Mouse (Mus musculus) liver, embryonic 11.5 days (tissue): ENCODE data around the gene Ptk7. TPM values are rescaled to one million over a fixed set of nuclear protein-coding genes. Genes with fewer than 3 reads are reported as not detected.
A peak's percentile ranks its signal among the peaks of the same experiment; 100 is the strongest.

ENCODE experiments used
- ATAC-seq: fragments of 200-750 bp; cut with Nextera tagmentation; replicated peaks from 2 replicates; pipeline ENCODE4 v1.8.0; 2017; ENCODE audit warnings: moderate number of reproducible peaks, mild to moderate bottlenecking, moderate TSS enrichment, moderate library complexity; ENCODE audit not compliant: low FRiP score
- DNase-seq: peaks from one replicate; pipeline ENCODE4 v3.0.0-alpha.2; 2017; ENCODE audit warnings: low spot score
- H3K27ac ChIP-seq: fragments of 300-500 bp; sonication (generic); 2 replicates; pipeline ENCODE4 v1.5.1; 2014; ENCODE audit warnings: mild to moderate bottlenecking, low read depth, low read length, control low read depth
- H3K27me3 ChIP-seq: fragments of 300-500 bp; sonication (generic); replicated peaks from 2 replicates; pipeline ENCODE4 v1.6.1; 2014; ENCODE audit warnings: low read length, mixed read lengths; ENCODE audit not compliant: control insufficient read depth, insufficient read depth
- H3K36me3 ChIP-seq: fragments of 300-500 bp; sonication (generic); 2 replicates; pipeline ENCODE4 v1.6.1; 2014; ENCODE audit warnings: mild to moderate bottlenecking, low read length, moderate library complexity, mixed read lengths; ENCODE audit not compliant: control insufficient read depth, insufficient read depth
- H3K4me1 ChIP-seq: fragments of 300-500 bp; sonication (generic); replicated peaks from 2 replicates; pipeline ENCODE4 v1.6.1; 2014; ENCODE audit warnings: low read length, mixed read lengths; ENCODE audit not compliant: control insufficient read depth, insufficient read depth
- H3K4me2 ChIP-seq: fragments of 300-500 bp; sonication (generic); 2 replicates; pipeline ENCODE4 v1.6.1; 2014; ENCODE audit warnings: mild to moderate bottlenecking, control low read depth, moderate library complexity
- H3K4me3 ChIP-seq: fragments of 300-500 bp; sonication (generic); 2 replicates; pipeline ENCODE4 v1.5.1; 2014; ENCODE audit warnings: low read depth, low read length, control low read depth
- H3K9ac ChIP-seq: fragments of 300-500 bp; sonication (generic); 2 replicates; pipeline ENCODE4 v1.6.1; 2014; ENCODE audit warnings: low read depth, low read length, control low read depth
- H3K9me3 ChIP-seq: fragments of 300-500 bp; sonication (generic); 2 replicates; pipeline ENCODE4 v1.6.1; 2016; ENCODE audit warnings: low read length, inconsistent platforms, mixed read lengths; ENCODE audit not compliant: control insufficient read depth
- WGBS: fragments of 180-500 bp; shearing (Covaris S2); extraction: QIAGEN DNeasy Blood & Tissue Kit; methylation state at CpG from one replicate; pipeline ENCODE4 v1.1.7; 2014; 5-methylcytosine and 5-hydroxymethylcytosine counted together
- polyA plus RNA-seq: library from polyadenylated mRNA; unstranded; fragments of >200 nt; fragmentation: Nextera tagmentation; extraction: Ambion mirVana; gene quantifications from 2 replicates; pipeline ENCODE4 v1.2.1, GENCODE M21; 2014

Ptk7 gene
- polyA plus RNA-seq, result 24.5 and 24.7 TPM in 2 replicates

DNA sequence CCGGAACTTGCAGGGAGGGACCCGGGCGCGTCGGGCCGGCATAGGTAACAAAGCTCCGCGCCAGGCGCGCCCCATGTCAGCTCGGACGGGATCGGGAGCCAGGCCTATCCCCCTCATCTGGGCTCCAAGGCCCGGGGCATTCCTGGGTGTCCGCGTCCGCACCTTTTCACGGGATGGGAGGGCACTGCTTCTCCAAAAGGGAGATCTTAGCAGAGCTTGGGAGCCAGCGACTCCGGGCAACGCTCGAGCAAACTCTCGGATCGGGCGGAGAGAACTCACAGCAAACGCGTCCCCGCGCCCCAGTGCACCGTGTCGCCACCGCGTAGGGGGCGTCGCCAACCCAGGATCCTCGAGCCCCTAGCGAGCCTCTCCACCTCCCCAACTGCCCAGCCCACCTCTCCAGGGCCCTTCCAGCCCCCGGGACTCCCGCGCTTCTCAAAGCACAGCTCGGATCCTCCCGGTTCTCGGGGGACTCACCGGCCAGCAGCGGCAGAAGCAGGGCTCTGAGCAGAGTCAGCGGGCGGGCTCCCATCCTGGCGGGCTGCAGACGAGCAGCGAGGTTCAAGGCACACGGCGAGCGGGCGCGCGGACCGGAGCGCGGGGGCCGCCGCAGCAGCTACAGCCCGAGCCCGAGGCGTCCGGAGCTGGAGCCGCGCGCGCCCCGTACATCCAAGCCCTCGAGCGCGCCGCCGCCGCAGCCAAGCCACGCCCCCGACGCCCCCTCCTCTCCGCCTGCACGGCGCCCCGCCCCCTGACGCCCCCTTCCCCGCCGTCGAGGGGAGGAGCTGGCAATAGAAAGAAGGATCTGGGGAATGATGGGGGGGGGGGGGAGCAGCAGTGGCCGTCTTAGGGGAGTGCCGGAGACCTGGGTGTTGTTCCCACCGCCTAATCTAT lies at the start of gene Ptk7:
TSS of gene Ptk7 (minus strand) at position 714 of the 894 bp plus-strand sequence.
- peak within 1 kb of the TSS; percentile 74 for H3K4me2 ChIP-seq
- no peaks in the 10 kb centered on the region for H3K36me3 ChIP-seq
- ATAC-seq (peak; percentile 44; the same call in 1 of the 2 replicates), DNase-seq (peak; percentile 83)
- peak within 1 kb of the TSS; percentile 60 for H3K4me3 ChIP-seq
- peaks cover 33% of the 10 kb centered on the region for H3K4me1 ChIP-seq
- peak within 1 kb of the TSS; percentile 44 for H3K27ac ChIP-seq
- no peaks in the 10 kb centered on the region for H3K9me3 ChIP-seq
- WGBS, result under 1% methylated on average over 82 of the region's 90 CpGs
- peaks cover 23% of the 10 kb centered on the region for H3K27me3 ChIP-seq
- H3K9ac ChIP-seq, result peak within 1 kb of the TSS; percentile 73

DNA sequence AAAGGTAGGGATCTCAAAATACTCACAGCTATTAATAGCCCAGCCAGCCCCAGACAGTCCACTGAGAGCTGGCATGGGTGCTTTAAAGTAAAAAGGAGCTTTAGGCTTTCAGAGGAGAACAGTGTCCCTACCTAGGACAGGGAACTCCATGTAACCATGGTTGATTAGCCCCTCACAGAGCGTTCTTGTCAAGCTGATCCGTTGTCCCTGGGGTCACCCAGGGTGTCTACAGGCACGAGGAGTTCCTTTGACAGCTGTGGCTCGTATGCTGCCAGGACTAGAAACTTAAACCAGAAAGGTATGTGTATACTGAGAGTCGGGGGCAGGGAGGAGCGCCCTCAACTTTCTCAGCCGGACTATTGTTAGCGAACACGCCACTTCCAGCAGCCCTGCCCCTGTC lies 49.6 kb upstream of the Ptk7 start:
- peaks cover 26% of the 10 kb centered on the region for H3K36me3 ChIP-seq
- no peaks in the 10 kb centered on the region for H3K9me3 ChIP-seq
- peak overlapping the region; percentile 63 for H3K9ac ChIP-seq
- no peaks in the 10 kb centered on the region for H3K27me3 ChIP-seq
- peaks cover 31% of the 10 kb centered on the region for H3K4me1 ChIP-seq
- 0 out of 2 replicates have a peak overlapping the region, but pooled peaks have one; percentile 79 for H3K27ac ChIP-seq
- H3K4me2 ChIP-seq, result peak overlapping the region; percentile 97
- H3K4me3 ChIP-seq, result peak overlapping the region; percentile 70
- whole genome bisulfite sequencing, result 68% methylated on average over 9 of the region's 9 CpGs
- no peak for DNase-seq
- ATAC-seq, result no peak

DNA sequence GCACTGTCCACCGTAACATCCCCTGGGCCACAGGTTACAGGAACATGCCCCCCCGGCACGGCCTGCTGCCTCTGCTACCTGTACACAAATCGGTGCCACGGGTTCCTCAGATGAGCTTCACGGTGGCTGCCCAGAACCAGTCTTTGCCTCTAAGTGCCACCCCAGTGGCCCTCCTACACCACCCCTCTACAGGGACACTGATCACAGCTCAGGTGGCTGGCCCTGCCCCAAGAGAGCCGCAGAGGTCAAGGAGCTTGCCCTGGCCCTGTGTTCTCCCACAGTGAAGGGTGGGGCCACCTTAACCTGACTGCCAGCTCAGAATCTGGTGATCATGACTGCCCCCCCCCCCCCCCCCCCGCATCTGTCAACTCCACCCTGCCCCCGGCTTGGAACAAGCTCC lies 49.1 kb upstream of the Ptk7 start, which contains the start of gene Mea1:
TSS of gene Mea1 (plus strand) at position 378 of the 400 bp plus-strand sequence.
- peak within 1 kb of the TSS; percentile 70 for H3K4me3 ChIP-seq
- peaks cover 31% of the 10 kb centered on the region for H3K4me1 ChIP-seq
- WGBS, result 91% methylated on average over 8 of the region's 9 CpGs
- peak within 1 kb of the TSS; percentile 97 for H3K4me2 ChIP-seq
- H3K27me3 ChIP-seq, result no peaks in the 10 kb centered on the region
- H3K27ac ChIP-seq, result 0 out of 2 replicates have a peak within 1 kb of the TSS, but pooled peaks have one; percentile 79
- DNase-seq (no peak), ATAC-seq (no peak)
- no peaks in the 10 kb centered on the region for H3K9me3 ChIP-seq
- H3K9ac ChIP-seq, result peak within 1 kb of the TSS; percentile 63
- peaks cover 21% of the 10 kb centered on the region for H3K36me3 ChIP-seq

DNA sequence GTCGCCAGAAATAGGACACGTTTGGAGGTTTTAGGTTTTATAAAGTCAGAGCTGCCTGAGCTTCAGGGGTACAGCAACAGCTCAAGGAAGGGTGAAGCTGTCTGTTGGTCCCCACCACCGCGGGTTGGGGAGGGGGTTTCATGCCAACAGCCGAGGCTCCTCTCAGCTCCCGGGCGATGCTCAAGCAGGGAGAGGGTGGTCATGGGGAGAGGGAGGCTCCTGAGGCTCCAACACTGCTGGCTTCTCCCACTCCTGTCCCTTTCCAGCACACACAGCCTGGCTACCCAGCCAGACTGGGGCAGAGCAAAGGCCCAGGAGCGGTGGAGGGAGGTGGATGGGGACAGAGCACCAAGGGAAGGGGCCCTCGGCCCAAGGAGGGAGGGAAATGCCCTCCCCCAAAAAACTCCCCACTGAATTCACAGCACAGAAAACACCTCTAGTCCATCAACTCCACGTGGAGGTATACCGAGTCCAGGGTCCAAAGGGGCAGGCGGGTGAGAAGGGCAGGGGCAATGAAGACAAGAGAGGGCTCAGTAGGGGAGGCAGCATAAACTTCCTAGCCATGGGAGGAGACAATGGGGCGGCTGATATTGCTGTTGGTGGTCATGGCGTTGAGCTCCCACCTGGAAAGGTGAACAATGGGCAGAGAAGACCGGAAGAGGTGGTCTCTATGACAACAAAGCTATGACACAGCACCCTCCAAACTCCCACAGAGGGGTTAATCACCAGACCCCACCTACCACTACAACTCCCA lies 45.4 kb upstream of the Ptk7 start:
- Histone ChIP-seq H3K27ac (peak overlapping the region; percentile 86), H3K4me3 (peak overlapping the region; percentile 88), H3K4me1 (peaks cover 32% of the 10 kb centered on the region), H3K36me3 (peaks cover 29% of the 10 kb centered on the region), H3K9ac (peak overlapping the region; percentile 61), H3K4me2 (peak overlapping the region; percentile 83), H3K27me3 (no peaks in the 10 kb centered on the region), H3K9me3 (no peaks in the 10 kb centered on the region)
- 31% methylated on average over 15 of the region's 15 CpGs for WGBS
- DNase-seq, result no peak
- peak; percentile 30 for ATAC-seq

DNA sequence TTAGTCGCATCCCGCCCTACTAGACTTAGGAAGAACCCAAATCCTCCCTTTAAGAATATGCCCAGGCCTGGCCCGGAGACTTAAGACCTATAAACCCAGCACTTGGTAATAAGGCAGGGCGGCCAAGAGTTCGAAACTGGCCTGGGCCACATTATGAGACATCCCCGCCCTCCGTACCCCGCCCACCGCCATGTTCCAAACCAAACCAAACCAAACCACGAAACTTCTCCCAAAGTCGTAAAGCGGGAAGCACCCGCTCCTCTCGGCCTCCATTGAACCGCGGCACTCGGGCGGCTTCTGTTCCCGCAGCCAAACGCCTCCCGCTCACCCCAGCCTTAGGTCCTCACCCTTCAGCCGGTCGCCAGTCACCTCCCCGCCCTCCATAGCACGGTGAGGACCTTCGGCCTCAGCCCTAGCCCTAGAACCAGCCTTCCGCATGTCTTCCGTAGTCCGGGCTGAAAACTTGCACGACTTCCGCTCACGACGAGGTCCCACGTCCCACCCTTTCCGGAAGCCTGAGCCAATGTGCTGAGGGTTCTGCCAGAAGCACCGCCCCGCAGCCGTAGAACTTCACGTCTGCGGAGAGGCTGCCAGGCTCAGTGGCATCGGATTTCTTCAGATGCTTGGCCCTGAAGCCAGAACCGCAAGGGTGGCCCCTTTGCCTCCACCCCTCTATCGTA lies 44.7 kb upstream of the Ptk7 start, which contains the start of gene Rrp36:
TSS of gene Rrp36 (minus strand) at position 503 of the 680 bp plus-strand sequence.
- Histone ChIP-seq H3K4me3 (peak within 1 kb of the TSS; percentile 88), H3K27me3 (no peaks in the 10 kb centered on the region), H3K4me1 (peaks cover 24% of the 10 kb centered on the region), H3K4me2 (peak within 1 kb of the TSS; percentile 83), H3K9me3 (no peaks in the 10 kb centered on the region), H3K27ac (peak within 1 kb of the TSS; percentile 86), H3K36me3 (peaks cover 33% of the 10 kb centered on the region), H3K9ac (peak within 1 kb of the TSS; percentile 85)
- WGBS, result under 1% methylated on average over 43 of the region's 43 CpGs
- ATAC-seq (peak; percentile 93), DNase-seq (peak; percentile 89)

DNA sequence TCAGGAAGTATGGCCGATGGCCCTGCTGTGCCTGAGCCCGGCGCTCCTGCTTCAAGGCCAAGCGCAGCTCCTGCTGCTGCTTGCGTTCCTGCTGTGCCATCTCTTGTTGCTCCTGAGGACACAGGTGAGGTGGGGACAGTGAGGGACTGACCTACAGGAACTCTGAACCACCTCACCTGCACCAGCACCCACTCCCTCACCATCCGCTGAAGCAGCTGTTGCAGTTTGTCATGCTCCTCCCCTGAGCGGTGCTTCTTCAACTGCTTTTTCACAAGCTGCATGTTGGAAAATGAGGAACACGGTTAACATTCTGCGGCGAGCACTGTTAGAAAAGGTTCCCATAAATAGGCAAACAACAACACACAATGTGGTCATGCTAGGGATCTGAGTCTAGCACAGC lies 40.6 kb upstream of the Ptk7 start:
- DNase-seq, result no peak
- no peak overlapping the region for H3K9ac ChIP-seq
- no peak overlapping the region for H3K27ac ChIP-seq
- H3K27me3 ChIP-seq, result no peaks in the 10 kb centered on the region
- H3K4me2 ChIP-seq, result no peak overlapping the region
- ATAC-seq, result no peak
- H3K4me1 ChIP-seq, result peaks cover 15% of the 10 kb centered on the region
- no peak overlapping the region for H3K4me3 ChIP-seq
- WGBS, result 94% methylated on average over 10 of the region's 10 CpGs
- H3K9me3 ChIP-seq, result no peaks in the 10 kb centered on the region
- peaks cover 31% of the 10 kb centered on the region for H3K36me3 ChIP-seq

DNA sequence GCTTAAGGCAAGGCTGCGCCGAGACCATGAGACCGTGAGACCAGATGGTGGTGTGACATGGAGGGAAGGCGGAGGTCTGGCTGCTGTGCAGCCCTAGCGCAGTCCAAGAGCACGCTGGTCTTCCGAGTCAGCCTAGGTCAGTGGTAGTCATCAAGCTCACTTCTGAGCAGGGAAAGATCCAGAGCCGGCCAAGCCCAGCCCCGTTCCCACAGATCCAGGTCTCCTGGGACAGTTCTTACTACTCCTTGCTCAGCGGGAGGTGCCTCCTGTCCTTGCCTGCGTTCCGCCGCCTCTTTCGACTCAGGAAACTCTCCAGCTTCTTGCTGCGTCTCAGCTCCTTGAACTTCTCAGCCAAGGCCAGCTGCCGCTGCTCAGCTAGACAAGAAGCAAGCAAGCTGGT lies 38.4 kb upstream of the Ptk7 start:
- no peak for ATAC-seq
- Histone ChIP-seq H3K4me3 (no peak overlapping the region), H3K36me3 (peaks cover 44% of the 10 kb centered on the region)

DNA sequence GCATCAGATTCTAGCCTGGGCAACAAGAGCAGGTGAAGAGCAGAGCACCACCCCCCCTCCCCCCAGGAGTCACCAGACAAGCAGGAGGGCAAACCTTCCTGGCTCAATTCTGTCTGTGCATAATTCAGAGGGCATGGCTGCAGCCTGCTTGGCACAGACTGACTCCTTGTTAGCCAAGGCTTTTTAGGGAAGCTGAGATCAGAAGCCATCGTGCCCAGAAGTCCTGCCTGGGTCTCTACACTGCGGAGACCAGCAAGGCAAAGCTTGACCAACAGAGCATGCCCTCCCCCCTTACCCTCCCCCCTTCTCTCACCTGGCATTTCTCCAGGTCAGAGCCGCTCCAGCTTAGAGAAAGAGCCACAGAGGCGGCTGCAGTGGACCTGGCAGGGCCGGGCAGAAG lies 33.4 kb upstream of the Ptk7 start:
- Histone ChIP-seq H3K9me3 (no peaks in the 10 kb centered on the region), H3K4me2 (no peak overlapping the region), H3K27ac (no peak overlapping the region), H3K9ac (no peak overlapping the region), H3K4me3 (no peak overlapping the region), H3K4me1 (no peaks in the 10 kb centered on the region), H3K36me3 (peaks cover 60% of the 10 kb centered on the region), H3K27me3 (no peaks in the 10 kb centered on the region)
- ATAC-seq (no peak), DNase-seq (no peak)
- WGBS, result 91% methylated on average over 5 of the region's 5 CpGs

More for the DNA sequence above, 38.4 kb upstream of the Ptk7 start:
- Histone ChIP-seq H3K9ac (no peak overlapping the region), H3K9me3 (no peaks in the 10 kb centered on the region), H3K4me2 (no peak overlapping the region), H3K27ac (no peak overlapping the region), H3K4me1 (0 out of 2 replicates have a peak, but pooled peaks cover 4% of the 10 kb centered on the region), H3K27me3 (no peaks in the 10 kb centered on the region)
- no peak for DNase-seq
- 92% methylated on average over 16 of the region's 16 CpGs for WGBS
